Mouse (Mus musculus) hindbrain, postnatal 0 days (tissue): ENCODE data around the gene Tspan15. TPM values are rescaled to one million over a fixed set of nuclear protein-coding genes. Genes with fewer than 3 reads are reported as not detected.

Experiments
- ATAC-seq: fragments of 200-750 bp; cut with Nextera tagmentation; 2 replicates; pipeline ENCODE4 v1.8.0; 2017; ENCODE audit warnings: mild to moderate bottlenecking, moderate TSS enrichment, moderate library complexity
- DNase-seq: peaks from one replicate; pipeline ENCODE4 v3.0.0-alpha.2; 2015; ENCODE audit warnings: low spot score
- H3K27ac ChIP-seq: fragments of 300-500 bp; sonication (generic); 2 replicates; pipeline ENCODE4 v1.5.1; 2014; ENCODE audit warnings: mild to moderate bottlenecking
- H3K27me3 ChIP-seq: fragments of 300-500 bp; sonication (generic); 2 replicates; pipeline ENCODE4 v1.6.1; 2014; ENCODE audit warnings: low read length, mixed read lengths; ENCODE audit not compliant: insufficient read depth
- H3K36me3 ChIP-seq: fragments of 300-500 bp; sonication (generic); 2 replicates; pipeline ENCODE4 v1.6.1; 2014; ENCODE audit warnings: low read length, mixed read lengths; ENCODE audit not compliant: insufficient read depth
- H3K4me1 ChIP-seq: fragments of 300-500 bp; sonication (generic); 2 replicates; pipeline ENCODE4 v1.6.1; 2014; ENCODE audit warnings: antibody characterized with exemption, low read length, mixed read lengths; ENCODE audit not compliant: insufficient read depth
- H3K4me2 ChIP-seq: fragments of 300-500 bp; sonication (generic); 2 replicates; pipeline ENCODE4 v1.6.1; 2014; ENCODE audit warnings: low read depth, mild to moderate bottlenecking, low read length, moderate library complexity, mixed read lengths
- H3K4me3 ChIP-seq: fragments of 300-500 bp; sonication (generic); 2 replicates; pipeline ENCODE4 v1.5.1; 2014; ENCODE audit warnings: low read length
- H3K9ac ChIP-seq: fragments of 300-500 bp; sonication (generic); replicated peaks from 2 replicates; pipeline ENCODE4 v1.6.1; 2014; ENCODE audit warnings: mild to moderate bottlenecking, low read length, moderate library complexity, mixed read lengths
- H3K9me3 ChIP-seq: fragments of 300-500 bp; sonication (generic); 2 replicates; pipeline ENCODE4 v1.6.1; 2016; ENCODE audit warnings: low read length, mixed read lengths
- CTCF ChIP-seq: IDR thresholded peaks from 2 replicates; pipeline ENCODE4 v1.5.1; 2016; ENCODE audit warnings: antibody characterized with exemption, control low read depth, low read depth
- WGBS: fragments of 180-500 bp; shearing (Covaris S2); extraction: QIAGEN DNeasy Blood & Tissue Kit; methylation state at CpG from one replicate; pipeline ENCODE4 v1.1.7; 2014; 5-methylcytosine and 5-hydroxymethylcytosine counted together
- polyA plus RNA-seq: library from polyadenylated mRNA; unstranded; fragments of >200 nt; fragmentation: Nextera tagmentation; extraction: Ambion mirVana; gene quantifications from 2 replicates; pipeline ENCODE4 v1.2.1, GENCODE M21; 2015
- total RNA-seq: library from RNA; depleted of rRNA; stranded (reverse); fragments of >200 nt; gene quantifications from 2 replicates; pipeline ENCODE4 v1.2.3, GENCODE M21; 2014

Tspan15 gene
- total and polyA plus RNA-seq, 2 experiments from 2014 or later = 20.4 to 30.8 TPM

DNA sequence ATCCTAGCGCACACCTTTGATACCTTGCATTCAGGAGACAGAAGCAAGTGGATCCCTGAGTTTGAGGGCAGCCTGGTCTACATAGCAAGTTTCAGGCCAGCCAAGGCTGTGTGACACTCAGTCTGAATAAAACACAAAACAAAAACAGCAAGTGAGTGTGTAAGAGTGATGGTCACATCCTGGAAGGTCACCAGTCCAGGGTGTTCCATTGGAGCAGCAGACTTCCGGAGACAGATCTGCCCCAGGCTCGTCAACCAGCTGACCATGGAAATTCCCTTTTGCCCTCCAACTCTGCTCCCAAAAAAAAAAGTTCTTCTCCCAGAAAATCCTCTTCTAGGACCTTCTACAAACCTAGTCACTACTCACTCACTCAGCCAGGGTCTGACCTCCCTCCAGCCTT lies 760 bp upstream of the Tspan15 start:
- DNase-seq (no peak), ATAC-seq (no peak)
- 83% methylated on average over 3 of the region's 3 CpGs for WGBS
- no peak for TF ChIP-seq CTCF
- Histone ChIP-seq H3K4me3 (no peak overlapping the region), H3K27me3 (no peaks in the 10 kb centered on the region), H3K9me3 (no peaks in the 10 kb centered on the region), H3K9ac (no peak overlapping the region), H3K4me2 (no peak overlapping the region), H3K4me1 (peaks cover 7% of the 10 kb centered on the region; the same call in 1 of the 2 replicates), H3K27ac (no peak overlapping the region), H3K36me3 (no peaks in the 10 kb centered on the region)

DNA sequence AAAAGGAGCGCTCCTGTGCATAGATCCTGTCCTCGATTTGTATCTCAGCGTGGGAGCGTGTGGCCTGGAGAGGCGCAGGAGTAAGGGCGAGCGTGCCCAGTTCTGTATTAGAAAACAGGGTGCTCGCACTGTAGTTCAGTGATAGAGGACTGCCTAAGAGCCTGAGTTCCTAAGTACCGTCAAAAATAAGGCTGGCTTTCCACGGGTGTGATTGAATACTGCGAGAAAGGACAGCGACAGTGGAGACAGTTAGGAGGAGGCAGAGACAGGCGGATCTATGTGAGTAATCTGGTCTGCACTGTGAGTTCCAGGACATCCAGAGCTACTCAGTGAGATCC lies 313 bp upstream of the Tspan15 start:
- H3K36me3 ChIP-seq = no peaks in the 10 kb centered on the region
- H3K4me2 ChIP-seq = peak overlapping the region; percentile 99
- no peak overlapping the region for H3K9ac ChIP-seq
- peak overlapping the region; percentile 62 for H3K4me3 ChIP-seq
- no peak for TF ChIP-seq CTCF
- DNase-seq = no peak
- H3K27ac ChIP-seq = no peak overlapping the region
- 2% methylated on average over 13 of the region's 13 CpGs for WGBS
- no peaks in the 10 kb centered on the region for H3K27me3 ChIP-seq
- peaks cover 7% of the 10 kb centered on the region; the same call in 1 of the 2 replicates for H3K4me1 ChIP-seq
- H3K9me3 ChIP-seq = no peaks in the 10 kb centered on the region
- ATAC-seq = no peak

DNA sequence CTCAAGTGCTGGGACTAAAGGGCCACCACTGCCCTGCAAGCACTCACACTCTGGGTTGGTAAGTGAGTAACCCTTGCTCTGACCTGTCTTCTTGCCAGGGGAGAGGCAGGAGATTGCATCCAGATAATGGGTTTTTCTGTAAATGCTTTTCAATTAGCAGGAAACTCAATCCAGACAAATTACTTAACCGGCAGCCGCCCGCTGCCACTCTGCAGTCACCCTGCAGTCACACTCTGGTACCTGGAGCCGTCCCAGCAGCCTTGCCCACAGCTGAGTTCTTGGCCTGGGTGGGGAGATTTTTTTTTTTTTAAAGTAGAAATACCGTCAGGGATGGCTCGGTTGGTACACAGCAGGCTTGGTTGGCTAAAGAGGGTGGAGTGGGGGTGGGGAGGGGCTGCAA lies 2.9 kb downstream of the Tspan15 start:
- Histone ChIP-seq H3K4me2 (no peak overlapping the region), H3K36me3 (no peaks in the 10 kb centered on the region), H3K27me3 (no peaks in the 10 kb centered on the region), H3K27ac (no peak overlapping the region), H3K4me1 (peaks cover 7% of the 10 kb centered on the region; the same call in 1 of the 2 replicates), H3K4me3 (no peak overlapping the region), H3K9me3 (no peaks in the 10 kb centered on the region), H3K9ac (no peak overlapping the region)
- 33% methylated on average over 6 of the region's 6 CpGs for WGBS
- DNase-seq = no peak
- no peak for TF ChIP-seq CTCF
- no peak for ATAC-seq

DNA sequence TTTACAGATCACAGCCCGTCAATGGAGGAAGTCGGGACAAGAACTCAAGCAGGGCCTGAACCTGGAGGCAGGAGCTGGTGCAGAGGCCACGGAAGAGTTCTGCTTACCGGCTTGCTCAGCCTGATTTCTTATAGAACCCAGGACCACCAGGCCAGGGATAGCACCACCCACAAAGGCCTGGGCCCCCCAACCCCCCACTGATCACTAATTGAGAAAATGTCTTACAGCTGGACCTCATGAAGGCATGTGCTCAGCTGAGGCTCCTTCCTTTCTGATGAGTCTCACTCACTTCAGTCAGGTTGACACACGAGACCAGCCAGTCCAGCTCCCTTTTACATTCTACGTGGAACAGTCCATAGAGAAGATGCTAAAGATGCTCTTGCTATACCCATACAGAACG lies 5.2 kb downstream of the Tspan15 start:
- Histone ChIP-seq H3K9ac (no peak overlapping the region), H3K9me3 (no peaks in the 10 kb centered on the region), H3K4me3 (no peak overlapping the region), H3K27me3 (no peaks in the 10 kb centered on the region), H3K4me1 (peaks cover 7% of the 10 kb centered on the region; the same call in 1 of the 2 replicates), H3K36me3 (no peaks in the 10 kb centered on the region), H3K27ac (no peak overlapping the region), H3K4me2 (no peak overlapping the region)
- ATAC-seq (no peak), DNase-seq (no peak)
- TF ChIP-seq CTCF = no peak
- 79% methylated on average over 7 of the region's 7 CpGs for WGBS

DNA sequence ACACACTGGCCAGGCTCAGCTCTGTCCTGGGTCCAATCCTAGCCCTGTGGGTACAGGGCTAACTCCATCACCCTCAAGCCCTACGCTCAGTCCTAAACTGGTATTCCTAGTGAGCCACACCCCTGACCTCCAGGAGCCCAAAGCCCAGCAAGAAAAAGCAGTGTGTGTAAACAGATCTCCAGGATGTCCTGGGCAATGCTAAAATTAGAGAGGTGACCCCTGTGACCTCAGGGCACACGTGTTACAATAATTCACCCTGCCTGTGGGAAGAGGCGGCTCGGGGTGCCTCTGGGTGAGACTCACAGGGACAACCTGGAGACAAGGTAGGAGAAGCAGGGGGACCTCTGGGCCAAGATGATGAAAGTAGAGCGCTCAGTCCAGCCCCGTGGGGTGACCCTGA lies 6.8 kb downstream of the Tspan15 start:
- DNase-seq = no peak
- 81% methylated on average over 6 of the region's 6 CpGs for WGBS
- Histone ChIP-seq H3K36me3 (no peaks in the 10 kb centered on the region), H3K4me1 (no peaks in the 10 kb centered on the region), H3K4me2 (no peak overlapping the region), H3K9me3 (no peaks in the 10 kb centered on the region), H3K9ac (no peak overlapping the region), H3K27me3 (no peaks in the 10 kb centered on the region), H3K4me3 (no peak overlapping the region), H3K27ac (no peak overlapping the region)
- no peak for TF ChIP-seq CTCF
- no peak for ATAC-seq

DNA sequence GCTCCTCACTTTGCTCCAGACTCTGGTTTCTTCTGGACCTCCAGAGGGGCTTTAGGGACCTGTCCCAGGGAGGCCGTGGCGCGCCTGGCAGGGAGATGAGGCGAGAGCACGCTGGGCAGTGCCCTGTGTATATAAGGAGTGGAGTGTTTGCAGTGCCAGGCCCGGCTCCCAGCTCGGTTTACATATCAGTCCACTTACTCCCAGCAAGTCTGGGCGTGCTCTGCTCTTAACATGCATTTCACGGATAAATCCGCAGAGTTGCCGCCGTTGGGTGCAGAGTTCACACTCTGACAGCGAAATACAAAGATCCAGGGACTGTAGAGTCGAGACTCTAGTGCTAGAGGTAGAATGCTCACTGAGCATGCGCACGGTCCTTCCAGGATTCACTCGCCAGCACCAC lies 8.3 kb downstream of the Tspan15 start:
- no peak overlapping the region for H3K4me3 ChIP-seq
- no peaks in the 10 kb centered on the region for H3K4me1 ChIP-seq
- H3K4me2 ChIP-seq = no peak overlapping the region
- no peak overlapping the region for H3K9ac ChIP-seq
- ATAC-seq = no peak
- no peaks in the 10 kb centered on the region for H3K27me3 ChIP-seq
- no peaks in the 10 kb centered on the region for H3K9me3 ChIP-seq
- no peaks in the 10 kb centered on the region for H3K36me3 ChIP-seq
- WGBS = 80% methylated on average over 17 of the region's 17 CpGs
- H3K27ac ChIP-seq = no peak overlapping the region
- no peak for TF ChIP-seq CTCF
- no peak for DNase-seq

DNA sequence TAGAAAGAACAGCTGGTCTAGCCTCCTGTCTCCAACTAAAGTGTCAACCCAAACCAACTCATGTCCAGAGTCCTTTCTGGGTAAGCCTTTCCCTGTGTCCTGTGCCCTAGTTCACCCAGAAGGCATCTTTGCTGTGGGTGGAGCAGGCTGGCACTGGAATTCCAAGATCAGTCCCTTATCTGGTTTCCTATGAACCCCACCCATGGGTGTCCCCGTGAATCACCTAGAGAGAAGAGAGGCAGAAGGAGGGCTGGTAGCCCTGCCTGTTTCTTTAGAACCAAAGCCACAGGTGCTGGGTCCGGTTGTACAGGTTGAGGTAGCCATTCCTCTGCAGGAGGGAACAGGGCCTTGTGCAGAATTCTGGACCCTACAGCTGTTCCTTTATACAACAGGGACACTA lies 9.4 kb downstream of the Tspan15 start:
- Histone ChIP-seq H3K27me3 (no peaks in the 10 kb centered on the region), H3K9me3 (no peaks in the 10 kb centered on the region), H3K36me3 (no peaks in the 10 kb centered on the region), H3K4me3 (no peak overlapping the region), H3K4me1 (no peaks in the 10 kb centered on the region), H3K4me2 (no peak overlapping the region), H3K27ac (no peak overlapping the region), H3K9ac (no peak overlapping the region)
- ATAC-seq = no peak
- no peak for TF ChIP-seq CTCF
- no peak for DNase-seq
- WGBS = 95% methylated on average over 2 of the region's 2 CpGs
